Mouse (Mus musculus) limb, embryonic 14.5 days (tissue): ENCODE measurements around the gene Rpl9. TPM values are rescaled to one million over a fixed set of nuclear protein-coding genes. Genes with fewer than 3 reads are reported as not detected.

ENCODE experiments used
- ATAC-seq: fragments of 200-750 bp; cut with Nextera tagmentation; 2 replicates; pipeline ENCODE4 v1.8.0; 2017; ENCODE audit warnings: low read depth, moderate number of reproducible peaks, moderate TSS enrichment; ENCODE audit not compliant: low FRiP score
- DNase-seq: peaks from one replicate; pipeline ENCODE4 v3.0.0-alpha.2; 2015; ENCODE audit warnings: low spot score
- H3K27ac ChIP-seq: fragments of 300-500 bp; sonication (generic); replicated peaks from 2 replicates; pipeline ENCODE4 v1.5.1; 2014; ENCODE audit warnings: low read depth, mild to moderate bottlenecking, low read length, moderate library complexity, mixed read lengths
- H3K27me3 ChIP-seq: fragments of 300-500 bp; sonication (generic); 2 replicates; pipeline ENCODE4 v1.6.1; 2014; ENCODE audit warnings: low read length, mixed read lengths; ENCODE audit not compliant: control insufficient read depth, insufficient read depth
- H3K36me3 ChIP-seq: fragments of 300-500 bp; sonication (generic); 2 replicates; pipeline ENCODE4 v1.6.1; 2014; ENCODE audit warnings: mild to moderate bottlenecking, low read length, moderate library complexity, mixed read lengths; ENCODE audit not compliant: control insufficient read depth, insufficient read depth
- H3K4me1 ChIP-seq: fragments of 300-500 bp; sonication (generic); 2 replicates; pipeline ENCODE4 v1.6.1; 2014; ENCODE audit warnings: antibody characterized with exemption, low read length, mixed read lengths; ENCODE audit not compliant: control insufficient read depth, insufficient read depth
- H3K4me2 ChIP-seq: fragments of 300-500 bp; sonication (generic); replicated peaks from 2 replicates; pipeline ENCODE4 v1.6.1; 2014; ENCODE audit warnings: low read depth, mild to moderate bottlenecking, low read length, moderate library complexity; ENCODE audit not compliant: severe bottlenecking
- H3K4me3 ChIP-seq: fragments of 300-500 bp; sonication (generic); replicated peaks from 2 replicates; pipeline ENCODE4 v1.5.1; 2014; ENCODE audit warnings: low read length
- H3K9ac ChIP-seq: fragments of 300-500 bp; sonication (generic); 2 replicates; pipeline ENCODE4 v1.6.1; 2014; ENCODE audit warnings: mild to moderate bottlenecking, low read depth, low read length, moderate library complexity; ENCODE audit not compliant: severe bottlenecking
- H3K9me3 ChIP-seq: fragments of 300-500 bp; sonication (generic); 2 replicates; pipeline ENCODE4 v1.6.1; 2016; ENCODE audit warnings: low read length; ENCODE audit not compliant: control insufficient read depth
- POLR2A ChIP-seq: fragments of 200-500 bp; IDR thresholded peaks from 2 replicates; pipeline ENCODE4 v1.8.0; 2012; ENCODE audit warnings: inconsistent platforms, mild to moderate bottlenecking, moderate library complexity, borderline replicate concordance; ENCODE audit not compliant: insufficient read depth, insufficient read length; ENCODE audit errors: extremely low read depth
- WGBS: fragments of 180-500 bp; shearing (Covaris S2); extraction: QIAGEN DNeasy Blood & Tissue Kit; methylation state at CpG from one replicate; pipeline ENCODE4 v1.1.7; 2014; 5-methylcytosine and 5-hydroxymethylcytosine counted together
- polyA plus RNA-seq, 2 experiments: library from polyadenylated mRNA; depleted of rRNA in 1 of 2; stranded (reverse) in 1 of 2; unstranded in 1 of 2; fragments of >200 nt; fragmentation: Nextera tagmentation in 1 of 2; extraction: Ambion mirVana in 1 of 2; gene quantifications; 2 replicates each; pipeline versions ENCODE4 v1.2.1 to v1.2.3; 2012 to 2014

The Rpl9 gene
- polyA plus RNA-seq, 2 experiments = 1,134 to 1,347 TPM

- no peaks in the 10 kb centered on the region for H3K27me3 ChIP-seq
- no peaks in the 10 kb centered on the region for H3K9me3 ChIP-seq
- WGBS = 2% methylated on average over 15 of the region's 15 CpGs
- ATAC-seq (no peak), DNase-seq (peak; percentile 22)
- H3K4me2 ChIP-seq = peak overlapping the region; percentile 71
- no peak for TF ChIP-seq POLR2A
- H3K4me1 ChIP-seq = peaks cover 18% of the 10 kb centered on the region
- peaks cover 5% of the 10 kb centered on the region; the same call in 1 of the 2 replicates for H3K36me3 ChIP-seq
- H3K27ac ChIP-seq = peak overlapping the region; percentile 95
- H3K9ac ChIP-seq = peak overlapping the region; percentile 80
- H3K4me3 ChIP-seq = peak overlapping the region; percentile 76
Observed at GRCm38 (mm10) chr5:65434471-65435362, 43.5 kb upstream of the Rpl9 start.

- DNase-seq (no peak), ATAC-seq (no peak)
- no peak overlapping the region for H3K27ac ChIP-seq
- no peak for TF ChIP-seq POLR2A
- peaks cover 14% of the 10 kb centered on the region; the same call in 1 of the 2 replicates for H3K4me1 ChIP-seq
- no peaks in the 10 kb centered on the region for H3K9me3 ChIP-seq
- H3K4me3 ChIP-seq = no peak overlapping the region
- no peak overlapping the region for H3K9ac ChIP-seq
- H3K36me3 ChIP-seq = peaks cover 38% of the 10 kb centered on the region
- no peak overlapping the region for H3K4me2 ChIP-seq
- 88% methylated on average over 5 of the region's 5 CpGs for WGBS
- no peaks in the 10 kb centered on the region for H3K27me3 ChIP-seq
Observed at GRCm38 (mm10) chr5:65429441-65429840, 38.2 kb upstream of the Rpl9 start.

- Histone ChIP-seq H3K36me3 (peaks cover 49% of the 10 kb centered on the region), H3K9ac (no peak overlapping the region), H3K27me3 (no peaks in the 10 kb centered on the region), H3K27ac (no peak overlapping the region), H3K4me3 (no peak overlapping the region), H3K4me2 (no peak overlapping the region), H3K4me1 (peaks cover 8% of the 10 kb centered on the region; the same call in 1 of the 2 replicates), H3K9me3 (no peaks in the 10 kb centered on the region)
- 45% methylated on average over 4 of the region's 4 CpGs for WGBS
- DNase-seq (no peak), ATAC-seq (no peak)
- no peak for TF ChIP-seq POLR2A
Observed at GRCm38 (mm10) chr5:65428321-65428720, 37.1 kb upstream of the Rpl9 start.

- Histone ChIP-seq H3K4me3 (no peak overlapping the region), H3K27ac (no peak overlapping the region), H3K9me3 (no peaks in the 10 kb centered on the region), H3K36me3 (peaks cover 76% of the 10 kb centered on the region), H3K27me3 (no peaks in the 10 kb centered on the region), H3K9ac (no peak overlapping the region), H3K4me2 (no peak overlapping the region), H3K4me1 (peaks cover 4% of the 10 kb centered on the region; the same call in 1 of the 2 replicates)
- no peak for DNase-seq
- 93% methylated on average over 5 of the region's 5 CpGs for WGBS
- no peak for ATAC-seq
- TF ChIP-seq POLR2A = no peak
Observed at GRCm38 (mm10) chr5:65425251-65425650, 34.0 kb upstream of the Rpl9 start.

- Histone ChIP-seq H3K27me3 (no peaks in the 10 kb centered on the region), H3K9ac (no peak overlapping the region), H3K9me3 (no peaks in the 10 kb centered on the region), H3K4me1 (peaks cover 4% of the 10 kb centered on the region; the same call in 1 of the 2 replicates), H3K36me3 (peaks cover 83% of the 10 kb centered on the region), H3K27ac (no peak overlapping the region), H3K4me2 (no peak overlapping the region), H3K4me3 (no peak overlapping the region)
- 95% methylated on average over 6 of the region's 6 CpGs for WGBS
- TF ChIP-seq POLR2A = no peak
- no peak for DNase-seq
- no peak for ATAC-seq
Observed at GRCm38 (mm10) chr5:65424215-65424614, 33.0 kb upstream of the Rpl9 start.
